Mouse (Mus musculus) R1 (cell line): ENCODE data around the gene Sycp2l.
"Not testable (repeated sequence)": the region's sequence is repeated elsewhere in the genome, so short reads cannot be mapped to it uniquely, and the experiment has no call there.

Experiments
- DNase-seq: peaks from one replicate; pipeline ENCODE4 v3.0.0-alpha.2; 2018; ENCODE audit warnings: low read depth, low spot score

Gene Sycp2l

DNA sequence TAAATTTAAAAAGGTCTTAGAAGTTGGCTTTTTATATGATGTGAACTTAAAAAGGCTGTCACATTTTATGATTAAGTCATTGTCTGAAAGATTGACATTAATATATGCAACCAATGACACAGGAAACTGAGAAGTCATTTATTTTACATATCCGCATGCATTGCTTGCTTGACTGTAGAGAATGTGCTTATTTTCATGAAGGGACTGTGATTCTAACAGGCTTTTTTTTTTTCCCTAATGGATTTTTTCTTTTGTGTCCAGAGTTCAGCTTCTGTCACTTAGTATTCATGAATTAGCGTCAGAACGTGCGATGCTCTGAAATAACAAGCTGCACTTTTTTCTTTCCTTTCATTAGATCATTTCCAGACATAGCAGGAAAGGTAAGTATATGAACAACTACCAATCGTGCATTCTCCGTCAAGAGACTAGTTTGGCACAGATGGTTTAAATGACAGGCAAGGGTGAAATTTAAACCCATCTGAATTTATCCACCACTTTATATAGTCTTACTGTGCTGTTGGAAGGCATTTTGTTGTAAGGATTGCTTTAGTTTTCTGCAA lies 9.6 kb downstream of the Sycp2l start:
- no peak for DNase-seq

DNA sequence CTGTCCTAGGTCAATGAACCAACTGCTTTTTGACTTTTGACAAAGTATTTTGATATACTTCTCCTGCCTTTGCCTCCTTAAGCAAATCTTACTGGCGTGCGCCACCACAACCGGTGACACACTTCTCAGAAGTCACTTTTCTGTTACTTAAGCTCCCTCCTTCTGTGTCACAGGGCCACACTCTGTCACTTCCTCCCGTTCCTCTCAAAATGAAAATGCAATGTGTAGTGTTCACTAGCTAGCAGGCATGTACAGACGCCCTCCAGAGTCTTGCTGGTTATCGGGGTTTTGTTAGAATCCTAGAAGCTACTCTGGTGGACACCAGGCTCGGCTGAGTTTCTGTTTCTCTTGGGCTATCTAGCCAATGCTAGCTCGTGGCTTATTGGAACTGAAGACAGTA lies 14.2 kb downstream of the Sycp2l start:
- DNase-seq, result no peak

DNA sequence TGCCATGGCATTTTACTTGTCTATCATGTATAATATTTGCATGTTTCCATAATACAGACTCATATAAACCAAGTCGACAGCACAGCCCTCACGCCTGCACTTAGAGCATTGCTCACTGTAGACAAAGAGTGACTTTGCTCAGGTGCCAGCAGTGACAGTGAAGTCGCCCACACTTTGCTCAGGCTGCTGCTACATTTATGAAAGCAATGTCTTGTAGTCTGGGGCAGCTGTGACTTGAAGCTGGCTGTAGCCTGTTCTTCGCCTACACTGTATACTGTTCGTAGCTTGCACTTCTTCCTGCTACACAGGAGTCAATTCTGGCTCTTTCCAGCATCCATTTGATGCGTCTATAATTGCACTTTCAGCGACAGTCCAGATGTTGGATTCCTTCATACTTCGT lies 15.0 kb downstream of the Sycp2l start:
- DNase-seq, result no peak

DNA sequence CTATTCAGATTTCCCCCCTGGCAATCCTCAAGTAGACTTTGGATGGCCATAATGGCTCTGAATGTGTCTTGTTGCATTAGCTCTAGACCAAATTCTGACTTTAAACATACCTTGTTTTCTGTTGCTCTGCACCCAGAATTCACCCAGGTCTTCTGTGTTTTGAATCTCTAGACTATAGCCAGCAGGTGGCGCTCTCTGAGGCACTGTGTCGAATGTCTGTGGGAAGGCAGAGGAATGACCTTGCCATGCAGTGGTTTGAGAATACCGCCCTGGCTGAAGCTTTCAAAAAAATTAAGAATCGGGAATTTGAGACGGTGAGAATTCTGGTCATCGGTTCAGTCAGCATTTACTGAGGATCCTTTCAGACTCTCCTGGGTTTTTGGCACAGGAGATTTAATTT lies 20.8 kb downstream of the Sycp2l start:
- peak; percentile 84 for DNase-seq

DNA sequence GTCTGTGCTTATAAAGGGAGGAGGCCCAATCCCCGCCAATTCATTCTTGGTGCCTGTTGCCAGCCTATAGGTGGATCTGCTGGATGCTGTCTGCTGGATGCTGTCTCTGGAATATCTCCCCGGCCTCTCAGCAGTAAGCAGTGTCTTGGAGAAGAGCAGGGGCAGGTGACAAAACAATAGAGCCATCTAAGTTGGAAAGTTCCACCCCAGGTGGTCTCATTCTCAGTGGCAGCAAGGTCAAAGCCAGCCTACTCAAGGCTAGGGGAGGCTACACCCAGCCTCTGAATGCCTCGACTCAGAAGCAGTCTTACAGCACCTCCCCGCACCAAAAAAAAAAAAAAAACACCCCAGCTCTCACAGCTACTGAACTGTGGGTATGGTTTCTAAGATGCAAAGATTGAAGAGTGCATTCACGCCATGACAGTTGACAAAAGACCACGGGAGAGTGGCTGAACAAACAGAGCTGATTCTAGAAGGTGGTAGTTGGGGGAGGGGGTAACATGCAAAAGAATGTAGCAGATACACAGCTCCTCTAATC lies 31.4 kb downstream of the Sycp2l start:
- peak; percentile 98 for DNase-seq

DNA sequence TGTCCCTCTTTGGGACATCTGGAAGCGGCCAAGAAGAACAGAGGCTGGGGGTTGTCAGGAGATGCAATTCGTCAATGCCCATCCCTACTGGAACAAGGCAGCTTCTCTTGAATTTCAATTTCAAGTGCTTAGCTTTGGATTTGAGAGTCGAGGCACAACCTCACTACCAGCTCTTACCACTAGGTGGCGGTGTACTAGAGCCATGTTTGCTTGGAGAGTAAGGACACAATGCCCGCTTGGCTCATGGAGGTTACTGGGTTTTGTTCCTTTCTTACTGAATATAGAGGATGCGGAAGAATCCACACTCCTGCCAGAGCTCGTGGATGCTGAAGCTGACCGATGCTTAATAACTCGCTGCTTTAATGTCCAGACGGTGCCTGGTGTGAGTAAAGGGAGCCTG lies 32.2 kb downstream of the Sycp2l start:
- DNase-seq, result peak; percentile 95

DNA sequence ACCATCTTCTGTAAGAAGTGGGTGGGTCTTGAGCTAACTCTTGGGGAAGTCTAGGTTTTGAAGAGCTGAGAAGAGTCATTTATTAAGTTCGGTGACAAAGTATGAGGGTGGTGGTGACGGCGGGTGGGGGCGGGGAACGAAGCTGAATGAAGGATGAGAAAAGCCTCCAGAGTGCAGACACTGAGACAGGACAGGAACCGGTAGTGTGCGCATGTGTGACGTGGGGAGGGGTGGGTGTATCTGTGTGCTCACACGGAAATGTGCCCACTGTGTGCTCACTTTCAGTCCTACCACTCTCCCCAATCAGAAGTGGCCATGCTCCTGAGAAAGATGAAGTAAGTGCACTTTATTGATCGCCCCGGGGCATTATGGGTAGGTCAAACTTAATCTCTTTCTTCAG lies 39.0 kb downstream of the Sycp2l start:
- peak; percentile 79 for DNase-seq

DNA sequence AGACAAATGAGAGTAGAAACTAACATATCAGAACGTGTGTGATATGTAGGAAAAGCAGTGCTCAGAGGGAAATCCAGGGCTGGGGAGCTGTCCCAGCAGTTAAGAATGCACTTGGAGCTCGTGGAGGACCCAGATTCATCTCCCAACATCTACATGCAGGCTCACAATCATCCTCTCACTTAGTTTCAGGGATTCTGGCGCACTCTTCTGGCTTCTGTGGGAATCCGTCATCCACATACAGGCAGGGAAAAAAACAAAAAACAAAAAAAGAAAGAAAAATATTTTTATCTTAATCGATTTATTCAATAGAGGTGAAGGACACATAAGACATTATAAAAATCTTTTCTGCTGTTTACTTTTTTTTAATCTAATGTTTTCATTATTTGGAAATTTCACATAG lies 44.3 kb downstream of the Sycp2l start:
- DNase-seq, result no peak

DNA sequence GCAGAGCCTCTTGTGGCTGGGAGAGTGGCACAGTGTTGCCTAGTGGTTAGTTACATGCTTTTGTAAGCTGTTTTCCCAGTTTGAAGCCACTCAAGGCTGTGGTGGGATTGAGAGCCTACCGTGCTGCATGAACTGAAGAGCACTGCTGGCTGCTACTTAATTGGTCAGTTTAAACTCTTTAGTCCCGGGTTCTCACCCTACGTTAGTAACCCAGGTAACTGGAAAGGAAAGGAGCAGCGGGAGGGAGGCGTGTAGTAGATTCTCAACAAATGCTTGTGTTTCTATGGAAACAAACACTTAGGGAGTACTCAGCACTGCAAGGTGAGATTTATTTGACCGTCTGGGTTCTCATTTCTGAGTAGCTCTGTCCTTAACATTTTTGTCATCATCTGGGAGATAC lies 73.8 kb downstream of the Sycp2l start:
- peak; percentile 81 for DNase-seq

DNA sequence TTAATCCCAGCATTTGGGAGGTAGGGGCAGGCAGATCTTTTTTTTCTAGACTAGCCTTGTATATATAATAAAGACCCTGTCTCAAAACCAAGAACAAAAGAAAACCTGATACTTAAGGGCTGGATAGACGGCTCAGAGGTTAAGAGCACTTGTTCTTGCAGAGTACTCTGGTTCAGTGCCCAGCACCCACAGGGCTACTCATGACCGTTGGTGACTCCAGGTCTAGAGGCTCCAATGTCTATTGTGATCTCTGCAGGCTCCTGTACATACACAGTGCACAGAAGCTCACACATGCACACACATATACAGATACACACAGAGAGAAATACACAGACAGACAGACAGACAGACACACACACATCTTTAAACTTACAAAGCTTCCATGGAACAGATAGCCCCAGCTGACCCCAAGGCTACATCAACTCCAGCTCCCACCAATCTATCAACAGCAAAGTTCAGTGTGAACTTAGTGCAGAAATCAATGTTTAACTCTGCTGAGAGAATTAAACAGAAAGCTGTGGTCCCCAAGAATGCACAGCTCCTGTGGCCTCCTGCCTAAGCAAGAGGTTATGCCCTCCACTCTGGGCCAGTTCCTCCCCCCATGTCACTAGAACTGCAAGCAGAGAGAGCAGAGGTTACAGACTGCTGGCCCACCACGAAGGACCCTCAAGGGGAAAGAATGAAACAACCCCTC lies 81.7 kb downstream of the Sycp2l start:
- DNase-seq, result no peak

DNA sequence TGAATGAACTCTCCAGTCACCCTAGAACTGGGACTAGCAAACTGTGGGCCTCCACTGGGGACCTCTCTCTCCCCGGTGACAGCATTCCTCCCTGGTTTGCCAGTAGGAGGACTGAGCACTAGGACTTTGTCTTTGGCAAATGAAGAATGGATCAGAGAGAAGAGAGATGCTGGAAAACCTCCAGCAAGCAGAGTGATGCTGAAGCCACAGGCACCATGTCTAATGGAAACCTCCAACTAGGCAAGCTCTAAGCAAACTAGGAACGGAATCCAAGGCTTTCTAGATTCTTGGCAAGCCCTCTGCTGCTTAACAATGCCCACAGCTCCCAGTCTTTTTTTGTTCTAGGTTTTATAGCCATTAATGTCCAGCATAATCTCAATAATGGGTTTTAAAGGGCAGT lies 86.8 kb downstream of the Sycp2l start:
- DNase-seq, result no peak

DNA sequence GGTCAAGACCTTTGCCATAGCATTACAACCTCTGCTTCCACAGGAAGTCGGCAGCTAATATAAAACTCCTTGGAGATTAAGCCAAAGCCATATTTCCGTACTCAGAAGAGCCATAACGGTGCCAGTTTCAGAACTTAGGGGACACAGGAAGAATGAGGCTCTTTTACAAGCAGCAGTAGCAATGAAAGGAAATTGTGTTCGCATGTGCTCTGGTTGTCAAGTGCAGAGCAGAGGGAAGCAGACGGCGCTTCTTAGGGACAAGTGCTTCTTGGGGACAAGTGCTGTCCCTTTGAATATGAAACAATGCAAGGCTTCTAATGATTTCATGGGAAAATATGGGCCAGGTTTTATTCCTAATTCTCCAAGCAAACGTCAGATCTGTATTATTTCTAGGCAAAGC lies 89.2 kb downstream of the Sycp2l start:
- DNase-seq, result no peak

DNA sequence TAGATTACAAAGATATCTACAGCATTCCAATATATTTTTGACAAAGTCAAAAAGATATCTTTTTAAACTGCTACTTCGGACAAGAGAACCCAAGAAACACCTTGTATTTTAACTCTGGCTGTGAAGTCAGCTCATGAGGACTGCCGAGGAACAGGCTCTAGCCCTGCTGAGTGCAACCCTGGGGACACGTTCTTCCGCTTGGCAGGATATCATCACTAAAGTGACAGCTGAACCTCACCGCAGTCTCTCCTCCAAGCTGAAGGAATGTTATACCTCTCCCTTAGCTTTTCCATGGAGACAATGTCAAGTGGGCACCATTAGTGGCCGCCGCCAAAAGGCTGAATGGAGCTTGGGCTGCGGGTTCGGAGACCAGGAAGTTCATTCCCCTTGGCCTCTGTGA lies 89.6 kb downstream of the Sycp2l start:
- DNase-seq, result no peak

DNA sequence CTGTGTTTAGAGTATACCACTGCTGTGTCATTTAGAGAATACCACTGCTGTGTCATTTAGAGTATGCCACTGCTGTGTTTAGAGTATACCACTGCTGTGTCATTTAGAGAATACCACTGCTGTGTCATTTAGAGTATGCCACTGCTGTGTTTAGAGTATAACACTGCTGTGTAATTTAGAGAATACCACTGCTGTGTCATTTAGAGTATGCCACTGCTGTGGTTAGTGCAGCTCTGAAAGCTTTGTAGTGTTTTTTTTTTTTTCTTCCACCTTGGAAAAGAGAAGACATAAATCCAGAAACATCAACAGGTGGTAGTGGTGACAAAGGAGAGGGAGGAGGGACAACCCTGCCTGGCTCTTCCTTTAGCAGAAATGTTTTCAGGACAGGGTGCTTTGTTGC lies 91.5 kb downstream of the Sycp2l start:
- not testable (repeated sequence) for DNase-seq

DNA sequence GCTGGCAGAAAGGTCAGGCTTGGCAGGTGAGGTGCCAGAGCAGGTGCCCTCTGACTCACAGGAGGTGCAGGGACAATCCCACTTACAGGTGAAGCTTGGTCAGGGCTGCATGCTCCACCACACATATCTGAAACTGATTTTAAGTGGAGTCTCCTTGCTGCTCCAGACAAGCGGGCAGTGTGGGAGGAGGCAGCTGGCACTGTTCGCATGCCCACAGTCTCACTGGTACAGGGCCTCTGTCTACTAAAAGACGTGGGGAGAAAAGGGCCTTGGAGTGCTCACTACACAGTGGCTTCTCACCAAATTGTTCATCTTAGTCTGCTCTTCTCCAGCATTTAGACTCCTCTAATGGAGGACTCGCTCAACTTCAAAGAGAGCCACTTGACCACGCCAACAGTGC lies 92.1 kb downstream of the Sycp2l start:
- DNase-seq, result no peak

DNA sequence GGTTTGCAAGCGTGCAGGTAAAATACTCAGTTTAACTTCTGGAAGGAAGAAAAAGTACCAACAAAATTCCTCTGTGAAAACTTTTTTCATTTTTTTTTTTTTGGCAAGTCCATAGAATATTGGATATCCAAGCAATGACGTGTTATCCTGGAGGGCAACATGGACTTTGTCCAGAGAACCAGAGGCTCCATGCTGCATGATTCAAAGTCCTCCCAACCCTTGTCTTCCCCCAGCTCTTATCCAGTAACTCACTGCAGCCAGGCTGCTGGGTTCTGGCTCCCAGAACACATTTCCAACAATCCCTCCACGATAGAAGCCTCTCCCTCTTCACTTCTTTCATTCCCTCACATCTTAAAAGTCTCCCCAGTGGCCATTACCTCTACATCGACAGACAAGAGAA lies 97.2 kb downstream of the Sycp2l start:
- no peak for DNase-seq

DNA sequence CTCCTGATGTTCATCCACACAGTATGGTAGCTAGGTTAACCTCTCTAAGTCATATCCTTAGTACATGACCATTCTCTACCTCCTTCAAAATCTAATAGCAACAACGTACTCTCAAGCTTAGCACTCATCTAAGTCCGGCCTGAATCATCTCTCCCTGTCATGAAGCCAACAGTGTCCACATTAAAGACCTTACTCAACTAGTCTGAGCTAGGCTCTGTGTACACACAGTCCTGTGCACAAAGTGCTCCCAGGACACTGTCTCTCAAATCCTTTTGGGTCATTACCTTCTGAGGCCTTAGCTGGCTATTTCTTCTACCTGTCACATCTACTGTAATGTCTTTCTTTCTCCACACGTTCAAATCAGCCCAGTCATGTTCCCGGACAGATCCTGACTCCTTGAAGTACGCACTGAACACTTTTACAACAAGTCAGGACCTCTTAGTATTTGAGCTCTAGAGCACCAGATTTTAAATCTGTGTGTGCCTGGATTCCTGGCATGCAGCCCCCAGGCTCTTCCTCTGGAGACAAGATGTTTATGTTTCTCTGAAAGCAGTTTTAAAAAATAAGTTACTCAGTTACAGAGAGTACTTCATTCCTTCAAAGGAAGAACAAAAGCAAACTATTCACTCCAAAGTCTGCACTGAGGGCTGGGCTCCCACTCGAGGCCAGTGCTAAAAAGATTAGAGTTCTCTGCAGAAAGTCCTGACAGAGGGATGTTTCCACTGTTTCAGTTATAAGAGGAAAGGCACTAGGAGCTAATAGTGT lies 98.6 kb downstream of the Sycp2l start:
- DNase-seq, result no peak

DNA sequence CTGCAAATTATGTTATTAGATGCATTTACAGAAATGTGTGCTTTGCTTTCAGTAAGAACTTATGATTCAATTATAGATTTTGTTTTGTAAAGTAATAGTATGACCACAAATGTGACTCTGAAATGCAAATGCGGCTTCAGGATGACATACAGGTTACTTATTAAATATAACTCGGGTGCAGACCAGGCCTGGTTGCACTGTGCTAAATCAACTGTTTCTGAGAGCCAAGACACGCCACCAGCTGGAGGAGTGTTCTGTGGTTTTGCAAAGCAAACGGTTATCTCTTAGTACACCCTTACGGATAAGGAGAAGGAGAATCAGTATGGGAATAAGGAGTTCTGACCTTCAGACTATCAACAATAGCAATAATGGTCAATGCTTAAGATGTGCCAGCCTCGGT lies 101.6 kb downstream of the Sycp2l start:
- DNase-seq, result no peak

DNA sequence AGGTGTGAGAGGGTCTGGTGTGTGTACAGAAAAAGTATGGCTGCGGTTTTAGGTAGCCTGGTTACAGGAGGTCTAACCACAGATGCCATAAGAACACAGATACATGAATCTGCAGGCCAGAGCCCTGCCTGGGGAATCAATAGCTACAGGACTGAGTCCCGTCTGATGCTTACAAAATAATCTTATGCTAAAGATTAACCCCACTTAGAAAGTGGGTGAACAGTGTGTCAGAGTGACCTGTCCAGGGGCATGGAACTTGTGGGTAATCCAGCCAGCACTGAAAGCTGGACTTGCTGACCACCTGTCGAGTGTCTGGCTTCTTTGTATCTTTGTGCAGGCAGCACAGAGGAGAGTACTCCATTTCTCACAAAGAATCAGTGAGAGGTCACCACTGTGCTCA lies 102.1 kb downstream of the Sycp2l start:
- no peak for DNase-seq

DNA sequence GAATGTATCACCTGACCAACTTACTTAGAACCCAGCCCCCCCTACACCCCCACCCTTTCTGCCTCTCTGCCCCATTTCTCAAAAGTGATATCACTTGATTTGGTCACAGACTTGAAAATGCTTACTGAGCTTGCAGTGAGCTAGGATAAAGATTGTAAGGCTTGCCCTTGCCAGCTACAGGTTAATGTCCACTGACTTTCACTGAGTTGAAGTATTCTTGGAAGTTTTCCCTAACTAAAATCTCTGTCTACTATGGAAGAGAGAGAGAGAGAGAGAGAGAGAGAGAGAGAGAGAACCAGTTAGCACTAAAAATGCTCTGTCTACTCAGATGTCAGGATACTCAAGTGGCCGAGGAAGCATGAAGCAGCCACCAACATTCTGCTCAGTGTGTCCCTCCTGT lies 104.9 kb downstream of the Sycp2l start:
- no peak for DNase-seq

DNA sequence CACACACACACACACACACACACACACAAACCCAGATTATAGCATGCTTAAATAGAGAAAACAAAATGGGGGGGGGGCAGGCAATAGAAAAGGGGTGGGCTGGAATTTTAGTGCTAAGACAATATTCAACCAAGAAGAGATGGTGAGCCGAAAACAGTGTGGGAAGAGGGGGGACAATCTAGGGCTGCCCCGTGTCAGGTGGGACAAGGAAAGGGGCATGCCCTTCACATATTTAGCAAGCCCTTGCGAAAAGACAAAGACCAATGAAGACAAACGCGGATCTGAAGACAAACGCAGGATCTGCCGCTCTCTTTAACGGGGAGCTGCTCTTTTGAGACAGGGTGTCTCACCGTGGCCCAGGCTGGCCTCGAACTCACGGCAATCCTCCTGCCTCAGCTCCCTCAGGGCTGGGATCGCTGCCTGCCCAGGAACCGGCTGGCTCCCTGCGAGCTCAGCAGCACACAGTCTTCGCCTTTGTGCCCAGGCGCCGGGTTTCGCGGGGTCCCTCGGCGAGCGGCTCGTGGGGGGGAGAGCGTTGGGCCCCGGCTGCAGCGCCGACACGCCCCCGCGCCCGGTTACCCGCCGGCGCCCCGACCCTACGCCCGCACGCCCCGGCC lies 105.7 kb downstream of the Sycp2l start:
- DNase-seq, result peak; percentile 71

DNA sequence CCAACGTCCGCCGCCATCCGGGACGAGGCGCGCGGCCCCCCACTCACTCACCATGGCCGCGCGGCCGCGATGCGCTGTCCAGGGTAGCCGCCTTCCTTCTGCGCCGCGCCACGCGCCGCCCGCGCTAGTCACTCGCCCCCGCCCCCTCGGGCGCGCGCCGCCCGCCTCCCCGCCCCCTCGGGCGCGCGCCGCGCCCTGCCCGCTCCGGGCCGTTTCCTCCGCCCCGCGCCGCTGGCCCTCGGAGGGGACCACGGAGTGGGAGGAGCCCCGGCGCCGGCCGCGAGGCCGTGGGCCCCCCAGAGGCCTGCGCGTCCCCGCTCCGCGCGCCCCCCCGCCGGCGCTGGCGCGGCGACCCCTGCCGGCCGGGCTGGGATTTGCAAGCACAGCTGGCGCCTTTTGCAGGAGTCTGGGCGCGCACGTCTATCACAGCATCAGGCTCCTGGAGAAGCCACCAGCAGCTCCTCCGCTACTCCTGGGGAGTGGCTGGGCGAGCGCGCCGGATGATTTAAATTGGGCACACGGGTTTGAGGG lies 106.3 kb downstream of the Sycp2l start, which contains the start of gene Elovl2:
Gene Elovl2 (minus strand): TSS at position 102 of the 531 bp plus-strand sequence.
- DNase-seq, result peak; percentile 84
